Mouse (Mus musculus): ENCODE data around the gene Cops9.
A peak's percentile ranks its signal among the peaks of the same experiment; 100 is the strongest.

Gene Cops9

GRCm38 (mm10) chr1:92646601-92647000 is 4.8 kb upstream of the Cops9 start:
- DNase-seq (ENCODE audit: low spot score): no peak

DNA sequence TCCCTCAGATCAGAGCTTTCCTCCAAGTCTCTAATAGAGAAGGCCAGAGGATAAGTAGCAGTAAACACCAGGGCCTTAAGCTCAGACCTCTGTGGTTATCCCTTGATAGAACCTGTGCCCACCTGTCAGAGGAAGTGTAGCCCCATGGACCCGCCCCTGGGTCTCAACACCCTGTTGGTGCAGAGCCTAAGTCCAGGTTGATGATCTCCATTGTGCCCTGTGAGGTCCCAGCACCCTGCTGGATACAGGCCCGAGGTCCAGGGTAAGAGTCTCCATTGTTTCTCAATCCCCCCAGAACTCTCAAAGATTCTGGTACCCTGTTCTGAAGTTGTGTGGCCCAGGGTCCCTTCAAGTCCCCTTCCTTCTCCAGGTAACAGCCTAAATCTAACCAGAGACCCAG is 4.3 kb upstream of the Cops9 start:
- no peak for DNase-seq (ENCODE audit: low spot score)

DNA sequence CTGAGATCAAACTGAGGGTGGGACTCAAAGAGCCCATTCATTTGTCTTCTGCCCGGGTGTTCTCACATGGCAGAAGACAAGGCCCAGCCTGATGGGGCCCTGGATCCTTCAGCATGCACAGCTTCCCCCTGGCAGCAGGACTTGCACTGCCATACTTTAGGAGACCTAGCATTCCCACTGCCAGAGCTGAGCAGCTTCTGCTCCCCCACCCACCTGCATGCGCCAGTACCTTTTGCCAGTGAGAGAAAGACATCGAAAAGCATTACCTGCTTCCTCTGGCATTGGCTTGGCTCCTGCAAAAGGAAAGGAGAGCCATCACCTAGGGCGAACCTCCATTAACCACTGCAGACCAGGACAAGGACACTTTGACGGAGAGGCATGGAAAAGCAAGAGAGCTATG is 3.1 kb upstream of the Cops9 start:
- no peak for DNase-seq (ENCODE audit: low spot score)

DNA sequence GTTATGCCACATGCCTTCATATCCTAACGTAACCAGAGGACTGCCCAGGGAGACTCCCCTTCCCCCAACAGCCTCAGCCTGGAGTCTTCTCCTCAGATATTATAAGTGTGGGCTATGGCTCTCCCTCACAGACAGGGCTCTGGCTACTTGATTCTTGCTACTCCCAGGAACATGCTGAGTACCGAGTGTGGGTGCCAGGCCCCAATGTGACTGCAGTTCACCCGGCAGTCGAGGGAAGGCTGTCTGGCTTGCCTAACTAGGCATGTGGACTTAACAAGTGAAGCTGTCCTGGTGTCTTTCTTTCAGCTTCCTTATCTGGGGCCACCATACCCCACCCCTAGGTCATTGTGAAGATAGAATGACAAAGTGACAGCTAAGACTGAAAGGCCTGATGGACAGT is 1.9 kb upstream of the Cops9 start:
- DNase-seq (ENCODE audit: low spot score): no peak

GRCm38 (mm10) chr1:92640393-92640792 is 1.4 kb downstream of the Cops9 start:
- no peak for DNase-seq (ENCODE audit: low spot score)

GRCm38 (mm10) chr1:92638736-92639135 is 3.0 kb downstream of the Cops9 start:
- no peak for DNase-seq (ENCODE audit: low spot score)

GRCm38 (mm10) chr1:92638181-92638580 is 3.6 kb downstream of the Cops9 start:
- DNase-seq (ENCODE audit: low spot score): peak; percentile 64

- no peak for DNase-seq (ENCODE audit: low spot score)
These were observed 4.1 kb downstream of the Cops9 start for GRCm38 (mm10) chr1:92637501-92638172.

DNA sequence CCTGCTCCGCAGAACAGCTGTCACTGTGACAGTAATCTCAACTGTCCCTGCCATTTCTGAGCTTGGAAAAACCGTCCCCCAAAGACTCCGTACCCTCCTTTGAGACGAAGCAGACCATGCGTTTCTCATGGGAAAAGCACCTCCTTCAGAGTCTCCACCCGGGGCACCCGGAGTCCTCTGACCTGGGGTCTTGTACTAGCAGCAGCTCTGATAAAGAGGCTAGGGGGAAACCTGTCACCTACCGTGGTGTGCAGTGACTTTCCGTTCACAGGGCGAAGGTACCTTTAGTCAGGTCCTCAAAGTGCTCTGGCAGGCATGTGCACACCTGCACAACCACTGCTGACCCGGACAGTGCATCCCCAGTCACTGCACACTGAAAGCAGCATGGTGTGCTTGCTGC is 5.1 kb downstream of the Cops9 start:
- DNase-seq (ENCODE audit: low spot score): no peak

GRCm38 (mm10) chr1:92636015-92636414 is 5.8 kb downstream of the Cops9 start:
- DNase-seq (ENCODE audit: low spot score): no peak

DNA sequence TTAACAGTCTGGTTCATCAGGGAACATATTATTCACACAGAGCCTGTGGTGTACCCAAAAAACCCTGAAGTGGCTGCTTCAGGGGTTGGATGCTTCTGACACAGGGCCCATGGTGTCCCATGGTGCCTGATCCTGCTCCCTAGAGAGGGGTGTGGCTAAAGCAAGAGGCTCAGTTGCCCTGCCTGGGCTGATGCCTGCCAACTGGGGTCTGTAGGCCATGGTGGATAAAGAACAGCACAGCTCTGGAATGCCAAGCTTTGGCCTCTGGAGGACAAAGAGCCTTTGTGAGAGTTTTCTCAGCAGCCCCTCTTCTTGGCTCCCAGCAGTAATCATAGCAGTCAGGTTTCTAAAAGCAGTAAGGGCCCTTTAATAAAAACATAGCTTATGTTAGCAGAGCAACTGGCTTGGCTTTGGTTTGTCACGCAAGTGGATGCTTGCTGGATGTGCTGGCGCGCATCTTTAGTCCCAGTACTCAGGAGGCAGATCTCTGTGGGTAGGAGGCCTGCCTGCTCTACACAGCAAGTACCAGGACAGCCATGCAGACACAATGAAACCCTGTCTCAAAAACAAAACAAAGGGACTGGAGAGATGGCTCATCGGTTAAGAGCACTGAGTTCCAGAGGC is 6.7 kb downstream of the Cops9 start:
- DNase-seq (ENCODE audit: low spot score): no peak

- DNase-seq (ENCODE audit: low spot score): no peak
These were observed 7.2 kb downstream of the Cops9 start for GRCm38 (mm10) chr1:92634569-92634968.

- DNase-seq (ENCODE audit: low spot score): no peak
These were observed 8.1 kb downstream of the Cops9 start for GRCm38 (mm10) chr1:92633726-92634125.

- DNase-seq (ENCODE audit: low spot score): no peak
These were observed 8.8 kb downstream of the Cops9 start for GRCm38 (mm10) chr1:92632948-92633347.

DNA sequence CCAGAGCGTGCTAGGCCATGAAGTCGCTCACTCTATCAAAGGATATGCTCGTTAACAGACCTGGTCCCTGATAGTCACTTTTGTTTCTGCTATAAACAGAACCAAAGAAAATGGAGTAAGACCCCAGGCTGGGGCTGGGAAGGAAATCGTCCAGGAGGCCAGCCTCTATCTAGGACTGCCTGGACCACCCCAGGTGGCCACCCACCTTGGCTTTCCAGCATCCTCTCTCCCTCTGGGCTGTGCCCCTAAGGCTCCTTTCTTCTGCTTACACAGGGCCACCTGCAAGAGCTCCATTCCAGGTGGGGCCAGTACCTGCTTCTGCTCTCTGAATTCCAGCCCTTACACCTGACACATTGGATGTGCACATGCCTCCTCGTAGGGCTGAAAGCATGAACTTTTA is 9.6 kb downstream of the Cops9 start:
- DNase-seq (ENCODE audit: low spot score): no peak

DNA sequence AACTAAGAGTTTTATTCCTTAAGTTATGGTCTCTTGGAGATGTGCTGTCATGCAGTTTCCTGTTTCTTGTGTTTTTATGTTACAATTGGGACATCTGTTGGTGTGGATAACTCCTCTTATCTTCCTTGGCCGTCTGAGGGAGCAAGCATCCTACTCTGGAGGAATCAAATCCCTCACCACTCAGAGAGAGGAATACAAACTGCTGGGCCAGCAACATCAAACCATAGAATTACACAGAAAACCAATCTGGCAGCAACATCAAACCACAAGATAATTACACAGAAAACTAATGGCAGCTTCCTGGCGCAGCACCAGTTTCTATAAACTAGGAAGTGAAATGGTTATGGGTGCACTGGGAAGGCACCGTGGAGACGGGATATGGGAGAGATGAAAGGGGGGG is 13.6 kb downstream of the Cops9 start:
- DNase-seq (ENCODE audit: low spot score): no peak

GRCm38 (mm10) chr1:92618360-92618759 is 23.4 kb downstream of the Cops9 start:
- no peak for DNase-seq (ENCODE audit: low spot score)

DNA sequence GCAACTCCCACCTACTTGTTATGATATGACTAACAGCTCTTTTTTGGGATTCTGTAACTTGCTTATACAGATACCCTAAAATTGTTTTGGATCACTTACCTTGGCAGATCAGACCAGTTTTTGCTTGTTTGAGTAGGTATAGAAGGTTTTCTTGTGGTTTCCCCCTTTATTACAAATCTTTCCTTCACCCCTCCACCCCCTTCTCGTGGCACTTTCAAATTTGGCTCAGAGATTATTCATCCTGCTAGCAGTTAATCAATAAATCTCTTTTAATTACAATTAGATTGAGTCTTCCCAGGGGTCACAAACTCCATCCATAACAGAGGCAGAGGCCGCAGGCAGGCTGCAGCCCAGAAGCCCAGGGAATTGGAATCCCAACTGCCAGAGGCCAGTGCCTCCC is 24.3 kb downstream of the Cops9 start, which contains the start of gene Olfr12:
Olfr12 (plus strand) TSS at position 301 of the 400 bp plus-strand sequence.
- no peak for DNase-seq (ENCODE audit: low spot score)

- no peak for DNase-seq (ENCODE audit: low spot score)
These were observed 25.7 kb downstream of the Cops9 start for GRCm38 (mm10) chr1:92616046-92616445.

- no peak for DNase-seq (ENCODE audit: low spot score)
These were observed 27.3 kb downstream of the Cops9 start for GRCm38 (mm10) chr1:92614516-92614915.

DNA sequence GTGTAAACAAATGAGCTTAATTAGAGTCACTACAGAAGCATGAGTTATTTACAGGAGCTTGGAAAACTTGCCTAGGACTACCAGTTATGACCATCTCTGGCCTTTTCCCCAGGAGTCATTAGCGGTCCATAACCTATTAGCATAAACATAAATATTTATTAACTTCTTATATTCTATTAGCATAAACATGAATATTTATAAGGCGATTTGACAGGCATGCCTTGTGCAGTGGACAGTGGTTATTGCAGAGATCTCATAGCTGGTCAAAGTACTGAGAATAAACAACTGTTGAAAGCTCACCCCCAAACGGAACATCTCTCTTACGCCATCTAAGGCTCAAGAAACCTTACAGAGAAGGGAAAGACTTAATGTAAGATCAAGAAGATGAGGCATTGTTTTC is 28.6 kb downstream of the Cops9 start:
- no peak for DNase-seq (ENCODE audit: low spot score)

- DNase-seq (ENCODE audit: low spot score): peak; percentile 16
These were observed 30.8 kb downstream of the Cops9 start for GRCm38 (mm10) chr1:92611008-92611407.

DNA sequence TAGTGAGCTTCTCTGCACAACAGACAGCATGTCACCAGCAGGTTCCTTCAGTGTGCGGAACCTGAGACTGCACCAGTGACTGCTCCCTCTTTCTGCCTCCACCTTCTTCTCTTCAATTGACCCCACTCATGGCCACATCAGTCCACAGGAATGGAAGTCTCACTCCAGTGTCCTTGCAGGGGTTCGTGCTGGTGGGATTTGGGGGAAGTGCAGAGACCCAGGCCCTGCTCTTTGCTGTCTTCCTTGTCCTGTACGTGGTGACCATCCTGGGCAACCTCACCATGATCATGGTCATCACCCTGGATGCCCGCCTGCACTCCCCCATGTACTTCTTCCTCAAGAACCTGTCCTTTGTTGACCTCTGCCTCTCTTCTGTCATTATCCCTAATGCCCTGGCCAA is 34.1 kb downstream of the Cops9 start:
- no peak for DNase-seq (ENCODE audit: low spot score)

DNA sequence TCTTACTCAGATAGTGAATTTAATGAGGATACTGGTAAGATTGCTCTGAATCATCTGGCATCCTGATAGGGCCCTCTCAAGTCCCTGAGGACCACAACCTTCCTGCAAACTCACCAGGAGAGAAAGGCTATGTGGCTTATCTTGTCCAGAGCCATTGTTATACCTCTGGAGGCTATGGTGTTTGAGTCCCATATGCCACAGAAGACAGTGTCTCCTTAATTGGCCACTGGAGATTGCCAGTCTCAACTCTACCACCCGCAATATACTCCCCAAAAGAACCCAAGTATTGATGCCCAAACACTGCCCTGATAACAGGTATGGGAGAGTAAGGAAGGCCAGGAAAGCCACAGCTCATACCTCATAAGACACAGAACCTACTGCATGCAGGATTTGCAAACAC is 36.3 kb downstream of the Cops9 start, which contains the start of gene Olfr1410:
Olfr1410 (plus strand) TSS at position 301 of the 400 bp plus-strand sequence.
- no peak for DNase-seq (ENCODE audit: low spot score)
